Mouse (Mus musculus) cerebellum, adult 2 months (tissue): ENCODE measurements around the gene Psmb7.

Experiments used
- CTCF ChIP-seq: fragments of 200-500 bp; IDR thresholded peaks from 2 replicates; pipeline ENCODE4 v1.5.1; 2011; ENCODE audit warnings: low read depth, mild to moderate bottlenecking, control low read depth, low read length, moderate library complexity, borderline replicate concordance; ENCODE audit not compliant: insufficient read depth
- POLR2A ChIP-seq: fragments of 200-500 bp; IDR thresholded peaks from 2 replicates; pipeline ENCODE4 v1.6.1; 2011; ENCODE audit warnings: low read length, control low read depth, borderline replicate concordance; ENCODE audit not compliant: insufficient read depth

DNA sequence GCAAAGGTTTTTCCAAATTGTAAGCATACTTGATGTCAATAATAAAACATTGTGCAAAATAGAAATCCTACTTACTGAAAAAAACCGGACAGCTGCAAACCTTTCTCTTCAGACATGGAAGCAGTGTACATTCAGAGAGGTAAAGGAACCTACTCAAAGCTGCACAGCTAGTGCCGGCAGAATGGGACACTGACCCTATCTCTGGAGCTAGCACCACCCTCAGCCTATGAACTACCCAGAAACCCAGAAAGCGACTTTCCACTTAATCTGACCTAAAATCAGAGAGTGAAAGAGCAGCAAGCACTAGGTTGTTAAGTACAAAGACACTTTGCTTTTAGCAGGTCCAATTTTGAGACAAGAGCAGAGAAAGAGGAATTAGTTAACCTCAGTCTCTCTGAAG lies 20.5 kb downstream of the Psmb7 start:
- TF ChIP-seq CTCF (no peak), POLR2A (no peak)
